Mouse (Mus musculus) C2C12 (cell line): ENCODE measurements around the gene Hoxc9. TPM values are rescaled to one million over a fixed set of nuclear protein-coding genes. Genes with fewer than 3 reads are reported as not detected.

Experiments
- H3K27me3 ChIP-seq: one replicate; pipeline ENCODE4 v1.6.1; 2011; ENCODE audit not compliant: control insufficient read depth, insufficient read depth, insufficient read length
- H3K36me3 ChIP-seq: one replicate; pipeline ENCODE4 v1.6.1; 2011; ENCODE audit not compliant: control insufficient read depth, insufficient read depth
- H3K4me3 ChIP-seq: one replicate; pipeline ENCODE4 v1.5.1; 2011; ENCODE audit warnings: mild to moderate bottlenecking, control low read depth; ENCODE audit not compliant: poor library complexity, insufficient read depth, severe bottlenecking
- H3K79me2 ChIP-seq: one replicate; pipeline ENCODE4 v1.6.1; 2011; ENCODE audit not compliant: control insufficient read depth, insufficient read depth
- H3K79me3 ChIP-seq: one replicate; pipeline ENCODE4 v1.6.1; 2011; ENCODE audit warnings: low read depth, control low read depth
- H3ac ChIP-seq: one replicate; pipeline ENCODE3; 2011; ENCODE audit warnings: low read depth; ENCODE audit not compliant: control insufficient read depth, insufficient read length
- CEBPB ChIP-seq: IDR thresholded peaks from one replicate; pipeline ENCODE4 v1.6.1; 2011; ENCODE audit warnings: low read depth, mild to moderate bottlenecking, control low read depth, moderate library complexity
- CTCF ChIP-seq: IDR thresholded peaks from one replicate; pipeline ENCODE4 v1.5.1; 2011; ENCODE audit not compliant: control insufficient read depth, insufficient read depth, insufficient read length
- FOSL1 ChIP-seq: IDR thresholded peaks from one replicate; pipeline ENCODE4 v1.8.0; 2011; ENCODE audit warnings: mild to moderate bottlenecking, low read length; ENCODE audit not compliant: poor library complexity, insufficient read depth, severe bottlenecking
- MAX ChIP-seq: IDR thresholded peaks from one replicate; pipeline ENCODE4 v1.6.1; 2011; ENCODE audit warnings: mild to moderate bottlenecking, control low read depth
- MYOD1 ChIP-seq: IDR thresholded peaks from one replicate; pipeline ENCODE4 v1.6.1; 2011; ENCODE audit warnings: low read depth; ENCODE audit not compliant: control insufficient read depth, insufficient read length
- MYOG ChIP-seq: IDR thresholded peaks from one replicate; pipeline ENCODE4 v1.6.1; 2011; ENCODE audit not compliant: control insufficient read depth, insufficient read length; ENCODE audit errors: extremely low read depth
- USF1 ChIP-seq: IDR thresholded peaks from one replicate; pipeline ENCODE4 v1.6.1; 2011; ENCODE audit warnings: low read depth, mild to moderate bottlenecking, control low read depth, moderate library complexity
- polyA plus RNA-seq: library from polyadenylated mRNA; unstranded; fragments of >200 nt; fragmentation: generic; extraction: Trizol; gene quantifications from one replicate; pipeline ENCODE4 v1.2.1, GENCODE M21; 2012; ENCODE audit warnings: missing spikeins

The Hoxc9 gene
- polyA plus RNA-seq, 1 experiment, result 9.4 TPM

- H3K27me3 ChIP-seq, result no peaks in the 10 kb centered on the region
- TF ChIP-seq CEBPB (no peak), FOSL1 (no peak), CTCF (no peak), MYOG (no peak), USF1 (no peak), MAX (no peak), MYOD1 (no peak)
- peaks cover under 1% of the 10 kb centered on the region for H3K36me3 ChIP-seq
- peak overlapping the region; percentile 28 for H3ac ChIP-seq
- H3K79me2 ChIP-seq, result peaks cover 100% of the 10 kb centered on the region
- H3K4me3 ChIP-seq, result peak overlapping the region; percentile 8
- peaks cover 88% of the 10 kb centered on the region for H3K79me3 ChIP-seq
Measured at GRCm38 (mm10) chr15:102978615-102979515, 2.6 kb downstream of the Hoxc9 start.

GRCm38 (mm10) chr15:102979936-102980335 is 3.7 kb downstream of the Hoxc9 start:
- Histone ChIP-seq H3K79me2 (peaks cover 100% of the 10 kb centered on the region), H3K36me3 (peaks cover 11% of the 10 kb centered on the region), H3K79me3 (peaks cover 77% of the 10 kb centered on the region), H3K27me3 (no peaks in the 10 kb centered on the region), H3ac (no peak overlapping the region), H3K4me3 (no peak overlapping the region)
- TF ChIP-seq USF1 (no peak), MYOD1 (no peak), CTCF (no peak), CEBPB (no peak), MAX (no peak), MYOG (no peak), FOSL1 (no peak)

GRCm38 (mm10) chr15:102980352-102980751 is 4.1 kb downstream of the Hoxc9 start:
- Histone ChIP-seq H3ac (peak overlapping the region; percentile 54), H3K79me2 (peaks cover 100% of the 10 kb centered on the region), H3K79me3 (peaks cover 73% of the 10 kb centered on the region), H3K4me3 (peak overlapping the region; percentile 49), H3K36me3 (peaks cover 15% of the 10 kb centered on the region), H3K27me3 (no peaks in the 10 kb centered on the region)
- no peak for TF ChIP-seq MYOD1

- peaks cover 68% of the 10 kb centered on the region for H3K79me3 ChIP-seq
- peaks cover 95% of the 10 kb centered on the region for H3K79me2 ChIP-seq
- H3K4me3 ChIP-seq, result peak overlapping the region; percentile 49
- no peak for TF ChIP-seq FOSL1
- TF ChIP-seq MYOD1, result no peak
- no peak for TF ChIP-seq MAX
- no peak for TF ChIP-seq USF1
- no peak for TF ChIP-seq CEBPB
- TF ChIP-seq CTCF, result no peak
- TF ChIP-seq MYOG, result no peak
- no peaks in the 10 kb centered on the region for H3K27me3 ChIP-seq
- H3ac ChIP-seq, result peak overlapping the region; percentile 54
- peaks cover 20% of the 10 kb centered on the region for H3K36me3 ChIP-seq
Measured at GRCm38 (mm10) chr15:102980912-102981311, 4.7 kb downstream of the Hoxc9 start.

GRCm38 (mm10) chr15:102981379-102982288 is 5.4 kb downstream of the Hoxc9 start:
- peaks cover 65% of the 10 kb centered on the region for H3K79me3 ChIP-seq
- TF ChIP-seq MYOD1 (no peak), USF1 (peak; percentile 100), CTCF (no peak), MYOG (no peak)
- H3K79me2 ChIP-seq, result peaks cover 88% of the 10 kb centered on the region
- peak overlapping the region; percentile 49 for H3K4me3 ChIP-seq
- H3K27me3 ChIP-seq, result no peaks in the 10 kb centered on the region
- peak overlapping the region; percentile 86 for H3ac ChIP-seq
- peaks cover 20% of the 10 kb centered on the region for H3K36me3 ChIP-seq
